Mouse (Mus musculus) adrenal gland, postnatal 0 days (tissue): ENCODE results near the gene Psmb1. TPM values are rescaled to one million over a fixed set of nuclear protein-coding genes. Genes with fewer than 3 reads are reported as not detected.

ENCODE experiments used
- polyA plus RNA-seq: library from polyadenylated mRNA; unstranded; fragments of >200 nt; fragmentation: Nextera tagmentation; extraction: Ambion mirVana; gene quantifications from 2 replicates; pipeline ENCODE4 v1.2.1, GENCODE M21; 2015

Psmb1 gene
- 368 and 370 TPM in 2 replicates for polyA plus RNA-seq

DNA sequence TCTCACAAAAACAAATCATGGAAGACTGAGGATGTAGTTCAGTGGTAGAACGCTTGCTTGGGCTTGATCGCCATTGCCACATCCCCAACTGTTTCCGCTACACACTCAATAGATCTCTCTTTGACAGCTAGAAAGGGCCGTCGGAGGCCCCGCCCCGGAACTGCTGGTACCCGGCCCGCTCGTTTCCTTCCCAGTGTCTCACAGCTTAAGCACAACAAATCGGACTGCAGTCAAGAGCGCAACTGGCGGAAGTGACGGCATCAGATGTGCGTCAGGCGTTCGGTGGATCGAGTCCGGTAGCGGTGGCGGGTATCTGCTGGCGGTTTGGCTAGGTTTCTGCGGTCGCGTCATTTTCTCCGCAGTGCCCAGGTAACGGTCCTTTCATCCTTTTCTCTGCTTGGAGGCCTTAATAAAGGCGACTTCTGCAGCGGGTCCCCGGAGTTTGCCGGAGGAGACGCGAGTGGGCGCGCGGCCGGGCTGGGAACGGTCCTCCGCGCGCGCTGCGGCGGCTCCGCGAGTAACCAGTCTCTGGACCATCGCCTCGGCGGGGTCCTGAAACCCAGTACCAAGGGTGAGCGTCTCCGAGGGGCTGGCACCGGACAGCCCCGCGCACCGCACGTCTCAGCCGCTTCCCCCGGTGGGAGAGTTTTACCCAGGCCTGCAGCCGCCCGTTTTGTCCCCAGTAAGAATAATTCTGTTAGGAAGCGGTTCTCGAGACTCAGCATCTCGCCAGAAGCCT lies at the start of gene Psmb1, which contains the start of gene Tbp:
Gene Psmb1, minus strand, starts transcription at position 96 of the 739 bp plus-strand sequence.
Gene Tbp, plus strand, starts transcription at position 233 of the 739 bp plus-strand sequence.

DNA sequence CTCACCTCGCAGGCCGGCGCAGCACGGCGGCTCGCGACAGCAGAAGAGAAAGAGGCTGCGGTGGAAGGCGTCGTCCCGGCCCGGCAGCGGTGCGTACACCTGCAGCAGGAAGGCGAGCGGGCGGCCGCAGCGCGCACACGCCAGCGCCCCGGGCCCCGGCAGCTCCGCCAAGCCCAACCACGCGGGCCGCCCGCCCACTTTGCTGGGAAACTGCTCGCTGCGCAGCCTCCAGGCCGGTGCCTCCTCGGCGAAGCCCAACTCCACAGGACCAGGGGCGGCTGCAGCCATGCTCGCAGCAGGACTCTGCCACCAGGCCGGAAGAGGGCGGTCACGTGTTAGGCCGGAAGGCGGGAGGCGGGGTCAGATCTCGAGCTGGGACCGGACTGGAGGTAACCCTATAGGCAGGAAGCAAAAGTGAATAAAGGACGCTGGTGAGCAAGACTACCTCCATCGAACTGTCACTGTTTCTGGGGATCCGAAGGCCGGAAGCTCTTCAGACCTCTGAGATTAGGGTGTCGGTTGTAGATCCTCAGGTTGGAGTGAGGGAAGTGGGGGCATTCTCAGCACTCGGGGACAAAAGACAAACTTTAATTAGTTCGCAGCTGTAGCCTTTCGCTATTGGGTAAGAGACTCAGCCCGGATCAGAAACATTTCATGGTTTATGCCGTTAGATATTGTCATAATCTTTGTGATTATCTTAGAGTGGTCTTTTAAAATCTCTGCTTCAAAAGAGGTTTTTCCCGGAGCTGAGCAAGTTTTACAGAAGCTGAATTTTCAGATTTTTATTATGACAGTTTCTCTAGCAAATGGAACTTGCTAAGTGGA lies 27.6 kb upstream of the Psmb1 start, which contains the start of gene Pdcd2:
Gene Pdcd2, minus strand, starts transcription at position 316 of the 825 bp plus-strand sequence.

Other genes starting within 250 kb of the Psmb1 start
- 2.6 and 2.9 TPM in 2 replicates for gene Dll1, start 122.9 kb downstream of the Psmb1 start, polyA plus RNA-seq
- gene Fam120b, start 103.5 kb downstream of the Psmb1 start, polyA plus RNA-seq = 14.0 and 16.5 TPM in 2 replicates
- gene Tbp, start 137 bp upstream of the Psmb1 start, polyA plus RNA-seq = 32.8 and 38.9 TPM in 2 replicates
- gene Pdcd2, start 27.6 kb upstream of the Psmb1 start, polyA plus RNA-seq = 52.9 and 55.7 TPM in 2 replicates
- 1.3 and 2.5 TPM in 2 replicates for gene Prdm9, start 64.6 kb upstream of the Psmb1 start, polyA plus RNA-seq
- 12.1 and 15.0 TPM in 2 replicates for gene Chd1, start 205.2 kb upstream of the Psmb1 start, polyA plus RNA-seq